Mouse (Mus musculus): ENCODE results near the gene Cebpe.

DNA sequence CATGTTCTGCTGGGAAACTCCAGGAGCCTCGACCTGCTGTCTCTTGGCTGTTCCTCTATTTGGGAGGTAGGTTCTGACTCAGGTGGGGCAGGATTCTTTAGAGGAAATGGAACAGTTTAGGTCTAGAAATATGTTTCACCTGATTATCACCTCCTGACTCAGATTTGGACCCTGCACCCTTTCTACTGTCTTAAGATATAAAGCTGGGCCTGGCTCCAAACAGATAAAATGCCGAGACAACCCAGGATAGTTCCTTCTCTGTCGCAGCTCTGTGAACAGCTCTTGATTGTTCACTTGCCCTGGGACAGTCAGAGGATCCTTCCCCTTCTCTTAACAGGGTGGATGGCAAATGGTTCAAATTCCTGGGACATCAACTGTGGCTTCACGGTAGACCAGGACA lies 23.2 kb upstream of the Cebpe start:
- TF ChIP-seq RAD21 (IDR thresholded peaks at IDR 0.05; ENCODE audit: low read depth, low read length) (no peak), CTCF (IDR thresholded peaks at IDR 0.05 in 2 of 3, conservative IDR thresholded peaks at IDR 0.05 in 1 of 3; ENCODE audit: control insufficient read depth in 1 of 3, insufficient read depth in 1 of 3, low read depth in 2 of 3, low read length in 3 of 3, poor library complexity in 1 of 3, severe bottlenecking in 1 of 3) (no peak)
